Comparison of ENCODE assay signal across 22 mouse cellular contexts in the genomic region with DNA sequence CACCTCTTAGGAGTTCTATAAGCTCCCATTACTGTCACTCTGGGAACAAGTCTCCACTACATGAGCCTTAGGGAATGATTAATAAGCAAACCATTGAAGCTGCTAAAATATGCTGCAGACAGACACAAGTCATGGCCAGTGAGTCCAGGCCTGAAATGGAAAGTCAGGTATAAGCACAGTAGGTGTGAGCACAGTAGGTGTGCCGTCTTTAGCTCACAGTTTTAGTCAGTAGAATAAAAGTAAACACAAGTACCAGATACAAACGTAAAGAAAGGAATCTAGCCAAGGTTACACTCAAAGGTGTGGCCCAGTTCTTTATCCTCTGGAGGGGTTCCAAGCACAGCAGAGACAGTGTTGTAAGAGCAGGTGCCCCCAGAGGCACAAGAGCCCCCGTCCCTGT. TPM values are rescaled to one million over a fixed set of nuclear protein-coding genes. Genes with fewer than 3 reads are reported as not detected.
DNase-seq lines count a peak whose midpoint lies in the region; ATAC-seq and TF ChIP-seq lines count a peak whose summit lies in the region.
"Had no signal": no experiment of that assay in that cellular context is flagged by ENCODE, and none has a peak within 500 bp of the region (broad histone marks: within the 10 kb centered on the region; RNA-seq: fewer than 3 reads in every experiment).

No protein-coding gene starts in this region.

- H3K9me3 ChIP-seq in CH12.LX (replicated peaks; ENCODE audit: low read length) (no peaks in the 10 kb centered on the region), MEL (replicated peaks; ENCODE audit: insufficient read depth, low read length) (no peaks in the 10 kb centered on the region)
- H3K9me3 ChIP-seq in stomach, embryonic 16.5 days (replicated peaks; ENCODE audit: control insufficient read depth, low read length), result no peaks in the 10 kb centered on the region
- H3K9me3 ChIP-seq: embryonic facial prominence, embryonic 10.5 days; embryonic facial prominence, embryonic 12.5 days; forebrain, embryonic 10.5 days; forebrain, embryonic 12.5 days; G1E had no signal

- no peaks in the 10 kb centered on the region for H3K27me3 ChIP-seq in CH12.LX (replicated peaks)
- no peaks in the 10 kb centered on the region for H3K27me3 ChIP-seq in MEL (ENCODE audit: control insufficient read depth in 1 of 2, insufficient read depth in 2 of 2, low read length in 2 of 2)
- no peaks in the 10 kb centered on the region for H3K27me3 ChIP-seq in stomach, embryonic 16.5 days (ENCODE audit: control insufficient read depth, insufficient read depth, low read length)
- H3K27me3 ChIP-seq: embryonic facial prominence, embryonic 12.5 days; forebrain, embryonic 12.5 days had no signal

- DNase-seq in CH12.LX (ENCODE audit: extremely low read depth) (no peak), MEL (ENCODE audit: low read depth, low spot score) (no peak)
- DNase-seq in heart, postnatal 36 days, result no peak
- no peak for DNase-seq in ovary, postnatal 14 days (ENCODE audit: low spot score)
- DNase-seq: adrenal gland, adult 2 months; adrenal gland, postnatal 10 days; adrenal gland, postnatal 36 days; cerebellum, adult 11-12 months; cerebellum, adult 2 months; cerebellum, adult 9-10 months; cerebellum, postnatal 25 days had no signal

- TF ChIP-seq RAD21 in CH12.LX (IDR thresholded peaks at IDR 0.05; ENCODE audit: low read depth, low read length) (no peak), MEL (IDR thresholded peaks at IDR 0.05; ENCODE audit: low read depth, low read length) (no peak)

- ATAC-seq in stomach, embryonic 16.5 days (ENCODE audit: insufficient read depth, low FRiP score), result 0 out of 2 replicates have a peak, but pooled peaks have one; percentile 2
- ATAC-seq in erythroid progenitor cell, adult 5-6 weeks (replicated peaks; ENCODE audit: low FRiP score, poor library complexity, severe bottlenecking), result no peak
- ATAC-seq: forebrain, embryonic 14.5 days; forebrain, embryonic 16.5 days had no signal

- no peak for TF ChIP-seq EP300 in CH12.LX (IDR thresholded peaks at IDR 0.05; ENCODE audit: low read length)
- no peak for TF ChIP-seq EP300 in MEL (IDR thresholded peaks at IDR 0.05; ENCODE audit: low read depth in 1 of 2, low read length in 2 of 2)

- TF ChIP-seq CTCF in CH12.LX (conservative IDR thresholded peaks at IDR 0.05 in 1 of 2, IDR thresholded peaks at IDR 0.05 in 1 of 2; ENCODE audit: low read depth in 2 of 2, low read length in 2 of 2) (no peak), MEL (IDR thresholded peaks at IDR 0.05 in 2 of 3, conservative IDR thresholded peaks at IDR 0.05 in 1 of 3; ENCODE audit: control insufficient read depth in 1 of 3, insufficient read depth in 1 of 3, low read depth in 2 of 3, low read length in 3 of 3, poor library complexity in 1 of 3, severe bottlenecking in 1 of 3) (no peak)

- H3K79me2 ChIP-seq in CH12.LX (replicated peaks; ENCODE audit: control insufficient read depth, extremely low read depth, insufficient read depth, poor library complexity, severe bottlenecking), result no peaks in the 10 kb centered on the region
- no peaks in the 10 kb centered on the region for H3K79me2 ChIP-seq in MEL (ENCODE audit: control insufficient read depth, insufficient read depth, low read length, poor library complexity)

- H3K36me3 ChIP-seq in CH12.LX (replicated peaks in 1 of 2; ENCODE audit: control insufficient read depth in 1 of 2, insufficient read depth in 1 of 2, low read length in 1 of 2) (no peaks in the 10 kb centered on the region), MEL (ENCODE audit: control insufficient read depth in 1 of 2, insufficient read depth in 2 of 2, low read length in 2 of 2) (peaks cover 0 to 16% of the 10 kb centered on the region in 2 experiments; a peak in 2 of 4 replicates)
- no peaks in the 10 kb centered on the region for H3K36me3 ChIP-seq in stomach, embryonic 16.5 days (ENCODE audit: control insufficient read depth, insufficient read depth, low read length)
- H3K36me3 ChIP-seq: embryonic facial prominence, embryonic 10.5 days; embryonic facial prominence, embryonic 12.5 days; forebrain, embryonic 10.5 days; forebrain, embryonic 12.5 days; G1E had no signal

- TF ChIP-seq POLR2A in CH12.LX (IDR thresholded peaks at IDR 0.05; ENCODE audit: low read depth, low read length), result no peak
- no peak for TF ChIP-seq POLR2A in MEL (IDR thresholded peaks at IDR 0.05; ENCODE audit: control insufficient read depth in 1 of 2, insufficient read depth in 1 of 2, low read depth in 1 of 2, low read length in 2 of 2, poor library complexity in 1 of 2)

- H3K9ac ChIP-seq in CH12.LX (ENCODE audit: insufficient read depth, low read depth) (no peak overlapping the region), MEL (ENCODE audit: control insufficient read depth, low read depth, low read length, poor library complexity, severe bottlenecking) (peak overlapping the region; percentile 19)
- H3K9ac ChIP-seq in stomach, embryonic 16.5 days (ENCODE audit: low read length), result no peak overlapping the region
- H3K9ac ChIP-seq: embryonic facial prominence, embryonic 12.5 days; forebrain, embryonic 12.5 days had no signal

- intact Hi-C loops in heart, postnatal 36 days (cut with DNase I), result loop anchor here (5.0 kb wide), 1 partner anchor 155 kb away; no protein-coding TSS in a partner anchor

- H3K27ac ChIP-seq in CH12.LX (ENCODE audit: insufficient read depth, low read depth) (no peak overlapping the region), MEL (ENCODE audit: control insufficient read depth, low read depth, low read length) (peak overlapping the region; percentile 18)
- peak overlapping the region; percentile 22; the same call in 1 of the 2 replicates for H3K27ac ChIP-seq in stomach, embryonic 16.5 days (ENCODE audit: low read length)
- H3K27ac ChIP-seq: embryonic facial prominence, embryonic 10.5 days; embryonic facial prominence, embryonic 12.5 days; forebrain, embryonic 10.5 days; forebrain, embryonic 12.5 days had no signal

- dilution Hi-C loops in CH12.LX (cut with MboI; ENCODE audit: extremely low pct_ligation_motif_present, extremely low pct_unique_long_range_greater_than_20kb, low sequenced_read_pairs), result no loop called here

- H3K4me1 ChIP-seq in CH12.LX (ENCODE audit: control insufficient read depth in 1 of 2, insufficient read depth in 2 of 2) (peaks cover 33 to 66% of the 10 kb centered on the region in 2 experiments), MEL (ENCODE audit: control insufficient read depth in 1 of 2, insufficient read depth in 2 of 2, low read length in 2 of 2) (peaks cover 5 to 23% of the 10 kb centered on the region in 2 experiments)
- H3K4me1 ChIP-seq in stomach, embryonic 16.5 days (ENCODE audit: control insufficient read depth, insufficient read depth, low read length), result peaks cover 3% of the 10 kb centered on the region; the same call in 1 of the 2 replicates

- no peak overlapping the region for H3K4me2 ChIP-seq in CH12.LX (ENCODE audit: insufficient read depth, low read depth, poor library complexity, severe bottlenecking)
- no peak overlapping the region for H3K4me2 ChIP-seq in stomach, embryonic 16.5 days (ENCODE audit: low read depth, low read length)
- H3K4me2 ChIP-seq: embryonic facial prominence, embryonic 12.5 days; forebrain, embryonic 12.5 days had no signal

- in situ Hi-C loops in CH12.LX (cut with MboI; ENCODE audit: low pct_ligation_motif_present, low pct_unique_long_range_greater_than_20kb, low sequenced_read_pairs), result no loop called here

- no peak overlapping the region for H3K4me3 ChIP-seq in CH12.LX (replicated peaks in 1 of 3; ENCODE audit: low read depth in 2 of 3, low read length in 2 of 3, poor library complexity in 1 of 3)
- H3K4me3 ChIP-seq in MEL (ENCODE audit: control insufficient read depth in 1 of 2, insufficient read depth in 1 of 2, low read depth in 2 of 2, low read length in 2 of 2), result no peak overlapping the region
- no peak overlapping the region for H3K4me3 ChIP-seq in stomach, embryonic 16.5 days (replicated peaks; ENCODE audit: low read length)
- H3K4me3 ChIP-seq: embryonic facial prominence, embryonic 10.5 days; embryonic facial prominence, embryonic 12.5 days; forebrain, embryonic 10.5 days; forebrain, embryonic 12.5 days had no signal

- 44% methylated on average over 3 of the region's 3 CpGs for WGBS in stomach, embryonic 16.5 days

TF ChIP-seq in CH12.LX, 34 proteins besides CTCF, POLR2A, EP300 and RAD21 (continues in another document):
- TF ChIP-seq ZMIZ1 (IDR thresholded peaks at IDR 0.05; ENCODE audit: low read depth, low read length) (no peak), MXI1 (IDR thresholded peaks at IDR 0.05; ENCODE audit: low read depth, low read length) (no peak), ZKSCAN1 (IDR thresholded peaks at IDR 0.05; ENCODE audit: borderline replicate concordance, low read depth, low read length) (peak; percentile 63; the same call in 1 of the 2 replicates)

TF ChIP-seq in MEL, 35 proteins besides CTCF, POLR2A, EP300 and RAD21:
- no peak for TF ChIP-seq SIN3A (IDR thresholded peaks at IDR 0.05; ENCODE audit: low read length)
- TF ChIP-seq ZKSCAN1 (IDR thresholded peaks at IDR 0.05; ENCODE audit: low read depth, low read length), result peak; percentile 49; the same call in 1 of the 2 replicates
TF ChIP-seq in MEL: peak in this region for 1.

RNA-seq across cellular contexts. Expression of a gene that starts 4.8 kb away (rescaled TPM):
- 0.72 and 2.2 TPM in 2 replicates for total RNA-seq in CH12.LX (2012; rRNA removed)
- total RNA-seq in CH12.LX (2014; rRNA removed), result 7.8 and 10.5 TPM in 2 replicates
- 7.9 and 8.6 TPM in 2 replicates for polyA plus RNA-seq in CH12.LX (2012; ENCODE audit: insufficient read length, low read depth)
- 0.13 and 0.27 TPM in 2 replicates for total RNA-seq in MEL (2012; rRNA removed)
- polyA plus RNA-seq in MEL (2012; ENCODE audit: insufficient read depth in 1 of 2, insufficient read length in 2 of 2, low read depth in 1 of 2, low replicate concordance in 2 of 2, missing spikeins in 1 of 2), result under 1 TPM in 1 of 2 experiments, not detected in 1; 0.42 TPM
- polyA plus RNA-seq in stomach, embryonic 16.5 days (2015; fragmentation: Nextera tagmentation; extraction: Ambion mirVana), result 0.21 and 0.31 TPM in 2 replicates
- 5.0 TPM in 1 of 2 replicates, not detected in the other for total RNA-seq in erythroid progenitor cell, adult 5-6 weeks (2015; ENCODE audit: low replicate concordance)
- total RNA-seq in erythroid progenitor cell, adult 5-6 weeks (2017; ENCODE audit: low replicate concordance), result 2.3 and 2.7 TPM in 2 replicates
- 1 to 10 TPM; 2.0 to 4.0 TPM for total RNA-seq in heart, postnatal 36 days (2021)
- polyA plus RNA-seq: embryonic facial prominence, embryonic 10.5 days; forebrain, embryonic 14.5 days; forebrain, embryonic 16.5 days; G1E had no signal

RNA-seq across cellular contexts. Expression of a gene that starts 47.1 kb away (rescaled TPM):
- total RNA-seq in CH12.LX (2012; rRNA removed) (not detected in 2 replicates), CH12.LX (2014; rRNA removed) (0.38 TPM in 1 of 2 replicates, not detected in the other), MEL (2012; rRNA removed) (19.2 and 20.6 TPM in 2 replicates)
- polyA plus RNA-seq in CH12.LX (2012; ENCODE audit: insufficient read length, low read depth) (not detected in 2 replicates), MEL (2012; ENCODE audit: insufficient read depth in 1 of 2, insufficient read length in 2 of 2, low read depth in 1 of 2, low replicate concordance in 2 of 2, missing spikeins in 1 of 2) (10 to 100 TPM in 1 of 2 experiments, not detected in 1; 21.2 TPM)
- polyA plus RNA-seq in stomach, embryonic 16.5 days (2015; fragmentation: Nextera tagmentation; extraction: Ambion mirVana), result 5.9 and 9.3 TPM in 2 replicates
- not detected in 2 replicates for total RNA-seq in erythroid progenitor cell, adult 5-6 weeks (2015; ENCODE audit: low replicate concordance)
- not detected in 2 replicates for total RNA-seq in erythroid progenitor cell, adult 5-6 weeks (2017; ENCODE audit: low replicate concordance)
- not detected for total RNA-seq in heart, postnatal 36 days (2021)
- total RNA-seq: adrenal gland, adult 2 months; adrenal gland, postnatal 36 days had no signal
- polyA plus RNA-seq: adrenal gland, adult 2 months; C2C12; cerebellum, adult 2 months; cortical plate, adult 2 months; embryonic facial prominence, embryonic 10.5 days; embryonic facial prominence, embryonic 12.5 days; forebrain, embryonic 10.5 days; forebrain, embryonic 12.5 days; forebrain, embryonic 14.5 days; forebrain, embryonic 16.5 days; G1E had no signal

Comparison
In these comparisons a context has a peak if more than half of its experiments do, and no peak if none do; other contexts are left out.
1. RNA of a gene that starts 47.1 kb away (total RNA-seq): 19.2 to 20.6 TPM in MEL; 0.38 TPM in CH12.LX, not detected in erythroid progenitor cell, adult 5-6 weeks and not detected in heart, postnatal 36 days; every median in the first group is over 10 times any median in the second.